Mouse (Mus musculus): ENCODE results near the gene St3gal5.

DNA sequence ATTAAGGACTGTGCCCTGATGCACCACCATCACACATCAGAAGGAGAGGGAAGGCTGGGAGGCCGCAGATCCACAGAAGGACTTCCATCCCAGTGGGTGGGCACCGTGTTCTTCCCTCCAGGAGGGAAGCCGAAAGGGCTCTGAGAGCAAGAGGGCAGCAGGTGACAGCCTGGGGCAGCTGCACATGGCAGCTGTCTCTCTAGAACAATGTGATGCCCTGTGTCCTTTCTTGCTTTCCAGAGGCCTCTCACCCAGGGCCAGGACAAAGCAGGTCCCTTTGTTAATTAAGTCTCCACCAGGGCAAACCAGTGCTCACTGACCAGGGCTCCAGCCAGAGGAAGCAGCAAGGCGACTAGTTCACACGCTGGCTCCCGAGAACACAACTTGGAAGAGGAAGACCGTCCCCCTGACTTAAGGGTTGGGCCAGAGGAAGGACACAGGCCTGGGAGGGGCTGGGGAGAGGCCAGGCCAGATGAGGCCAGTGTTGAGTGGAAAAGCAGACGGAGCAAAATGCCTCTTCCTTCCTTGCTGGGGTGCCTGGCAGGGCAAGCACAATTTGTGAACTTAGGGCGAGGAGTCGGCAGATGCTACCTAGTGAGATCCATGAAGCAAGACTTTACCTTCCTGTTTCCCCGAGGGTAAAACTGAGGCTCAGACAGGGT lies 103.3 kb downstream of the St3gal5 start:
- TF ChIP-seq GATA1 (IDR thresholded peaks at IDR 0.05; ENCODE audit: borderline replicate concordance, low read length): no peak
- no peak for TF ChIP-seq FLI1 (IDR thresholded peaks at IDR 0.05; ENCODE audit: low read length)

Data from megakaryocyte, embryonic 14.5 days (primary cell).